Mouse (Mus musculus): Measurements from ENCODE around the gene Cntnap5c.

Gene Cntnap5c

DNA sequence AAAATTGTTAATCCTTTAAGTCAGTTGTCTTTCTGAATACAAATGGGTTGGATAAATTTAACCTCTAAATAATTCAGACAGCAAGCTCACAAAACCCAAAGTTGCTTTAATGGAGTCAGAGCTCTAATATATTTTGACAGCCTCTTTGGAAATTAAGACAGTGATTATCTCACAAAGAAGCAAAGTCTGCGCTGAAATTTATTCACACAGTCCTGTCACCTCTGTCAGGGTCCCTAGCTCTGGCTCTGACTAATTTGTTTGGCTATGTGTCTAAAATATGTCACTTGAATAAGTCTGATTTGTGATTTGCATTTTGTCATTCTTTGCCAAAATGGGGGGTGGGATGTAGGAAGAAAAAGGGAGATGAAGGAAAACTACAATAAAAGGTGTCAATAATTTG is 234.0 kb downstream of the Cntnap5c start:
- DNase-seq (ENCODE audit: low spot score) = no peak

DNA sequence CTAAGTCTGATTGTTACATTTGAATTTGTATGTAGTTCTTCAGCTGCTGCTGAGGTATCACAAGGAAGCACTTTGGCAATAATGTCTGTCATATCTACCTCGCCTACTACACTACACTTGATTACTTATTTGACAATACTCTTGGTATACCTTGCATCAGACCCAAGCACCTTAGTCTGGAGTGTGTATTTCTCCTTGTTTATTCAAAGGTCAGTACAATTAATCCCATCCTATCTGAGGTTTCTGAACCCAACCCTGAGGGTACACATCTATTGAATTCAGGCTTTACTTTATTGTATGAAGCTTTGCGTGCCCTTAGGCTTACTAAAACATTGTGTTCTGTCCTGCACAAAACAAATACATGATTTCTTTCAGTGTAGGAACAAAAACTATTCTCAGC is 235.1 kb downstream of the Cntnap5c start:
- no peak for DNase-seq (ENCODE audit: low spot score)

DNA sequence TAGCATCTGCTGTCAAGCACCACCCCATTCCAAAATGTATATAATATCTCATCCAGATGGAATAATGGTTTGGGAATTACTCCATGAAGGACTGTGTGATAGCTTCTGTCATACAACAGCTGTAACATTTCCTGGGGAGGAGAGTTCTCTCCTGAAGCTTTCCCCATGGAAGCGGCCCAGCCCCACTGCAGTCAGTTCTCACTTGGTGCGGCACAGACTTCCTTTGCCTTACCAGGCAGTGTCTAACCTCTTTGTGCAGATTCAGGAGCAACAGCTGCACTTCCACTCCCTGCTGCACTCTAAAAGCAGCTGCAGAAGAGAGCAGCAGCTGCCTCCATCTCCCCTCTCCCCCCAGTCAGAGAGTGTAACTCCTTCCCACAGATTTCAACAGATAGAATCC is 271.8 kb downstream of the Cntnap5c start:
- no peak for DNase-seq (ENCODE audit: low spot score)

DNA sequence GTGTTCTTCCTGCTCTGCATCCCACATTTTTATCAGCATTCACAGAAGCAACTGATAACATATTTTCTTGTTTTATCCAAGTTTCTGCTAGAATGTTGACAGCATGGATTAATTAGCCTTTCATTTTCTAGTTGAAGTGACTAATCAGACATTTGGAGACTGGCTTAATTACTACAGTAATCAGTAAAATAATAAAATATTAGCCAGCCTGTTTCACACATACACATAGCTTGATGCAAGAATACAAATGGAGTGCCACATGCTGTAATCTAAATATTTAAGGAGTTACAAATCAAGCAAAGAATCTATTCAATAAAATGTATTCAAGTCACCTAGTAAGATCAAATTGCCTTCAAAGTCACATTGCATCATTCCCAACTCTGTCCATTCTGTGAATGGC is 275.8 kb downstream of the Cntnap5c start:
- DNase-seq (ENCODE audit: low spot score) = no peak

DNA sequence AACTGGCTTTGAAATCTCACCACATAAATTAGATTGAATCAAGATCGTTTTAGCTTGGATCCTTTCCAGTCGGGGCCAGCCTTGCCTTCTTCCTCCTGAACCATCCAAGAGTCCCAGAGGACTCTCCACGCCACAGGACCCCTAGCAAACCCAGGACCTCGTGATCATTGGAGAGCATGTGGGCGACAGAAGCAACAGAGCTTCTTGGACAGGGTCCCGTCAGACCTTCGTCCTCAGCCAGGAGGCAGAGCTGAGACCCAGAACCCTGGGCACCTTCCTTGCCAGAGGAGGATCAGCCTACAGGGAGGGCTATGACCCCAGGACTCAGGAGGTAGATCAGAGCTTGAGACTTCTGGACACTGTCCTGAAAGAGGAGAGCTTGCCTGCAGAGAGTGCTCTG is 300.5 kb downstream of the Cntnap5c start:
- DNase-seq (ENCODE audit: low spot score) = no peak

DNA sequence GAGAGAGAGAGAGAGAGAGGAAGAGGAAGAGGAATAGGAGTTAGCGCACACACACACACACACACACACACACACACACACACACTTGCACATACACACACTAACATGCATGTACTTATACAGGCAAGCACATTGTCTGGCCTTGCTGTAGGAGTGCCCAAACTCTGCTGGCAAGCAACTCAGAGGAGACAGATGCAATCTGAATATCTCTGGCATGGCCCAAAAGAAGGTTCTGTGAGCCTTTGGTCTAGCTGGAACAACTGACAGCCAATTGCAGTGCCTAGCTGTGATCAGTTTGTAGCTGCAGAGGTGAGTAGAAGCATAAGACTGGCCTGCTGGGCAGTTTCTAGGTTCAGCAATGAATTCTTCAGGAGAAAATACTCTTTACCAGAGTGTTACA is 313.3 kb downstream of the Cntnap5c start:
- DNase-seq (ENCODE audit: low spot score) = no peak

DNA sequence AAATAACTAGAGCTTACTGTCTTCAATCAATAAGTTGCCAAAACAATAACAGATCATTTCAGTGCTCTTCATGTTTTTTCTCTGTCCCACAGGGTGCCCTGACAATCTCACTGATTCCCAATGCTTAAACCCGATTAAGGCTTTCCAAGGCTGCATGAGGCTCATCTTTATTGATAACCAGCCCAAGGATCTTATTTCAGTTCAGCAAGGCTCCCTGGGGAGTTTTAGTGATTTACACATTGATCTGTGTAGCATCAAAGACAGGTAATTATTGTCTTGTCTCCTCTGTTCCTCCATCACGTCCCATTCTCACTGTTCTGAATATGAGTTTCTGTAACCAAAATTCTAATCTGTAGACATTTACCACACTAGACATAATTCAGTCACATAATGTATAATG is 335.1 kb downstream of the Cntnap5c start:
- no peak for DNase-seq (ENCODE audit: low spot score)

DNA sequence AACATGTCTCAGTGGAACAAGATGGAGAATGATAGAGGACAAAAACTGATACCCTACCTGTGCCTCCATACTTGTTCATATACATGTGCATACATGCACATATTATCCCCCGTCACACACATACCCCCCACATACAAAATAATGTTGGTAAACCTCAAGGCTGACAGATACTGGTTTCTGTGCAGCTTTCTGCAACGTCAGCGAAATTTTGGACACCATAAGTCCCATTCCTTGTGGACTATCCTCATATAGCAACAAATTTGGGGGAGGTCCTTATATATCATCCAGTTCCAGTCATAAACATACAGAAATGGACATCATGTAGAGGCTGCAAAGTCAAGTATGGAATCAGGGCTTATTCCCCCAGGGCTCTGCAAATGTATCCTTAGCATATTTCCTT is 338.5 kb downstream of the Cntnap5c start:
- no peak for DNase-seq (ENCODE audit: low spot score)

DNA sequence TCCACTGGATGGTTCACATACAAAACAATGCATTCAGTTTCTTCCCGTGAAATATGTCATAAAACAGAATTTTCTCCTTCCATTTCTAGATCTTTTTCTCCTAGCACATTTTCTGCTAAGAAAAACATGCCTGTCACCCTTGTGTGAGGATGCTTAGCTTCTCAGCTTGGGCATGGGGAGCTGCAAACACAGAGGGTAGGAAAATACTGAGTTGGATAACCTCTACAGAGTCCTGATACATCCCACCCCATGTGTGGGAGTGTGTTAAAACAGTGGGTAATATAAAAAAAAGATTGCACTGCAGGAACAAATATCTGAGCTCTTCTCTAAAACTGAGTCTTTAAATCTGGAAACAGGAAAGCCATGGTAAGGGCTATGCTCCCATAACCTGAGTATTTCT is 339.0 kb downstream of the Cntnap5c start:
- no peak for DNase-seq (ENCODE audit: low spot score)

DNA sequence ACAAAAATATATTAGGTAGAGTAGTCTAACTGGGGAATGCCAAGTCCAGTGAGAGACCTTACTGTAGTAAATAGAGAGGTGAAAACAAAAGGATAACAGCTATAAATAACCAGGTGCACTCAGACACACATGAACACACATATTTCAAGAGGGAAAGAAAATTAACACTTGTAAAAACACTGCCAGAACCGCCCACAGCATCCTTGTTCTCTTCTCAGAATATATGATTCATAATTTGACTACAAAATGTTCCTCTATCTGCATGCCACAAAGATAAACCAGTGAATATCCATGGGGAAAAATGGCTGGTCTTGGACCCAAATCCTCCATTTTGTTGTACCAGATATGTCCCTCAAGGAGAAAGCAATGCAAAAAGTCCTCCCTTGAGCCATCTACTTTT is 417.8 kb downstream of the Cntnap5c start:
- DNase-seq (ENCODE audit: low spot score) = no peak

DNA sequence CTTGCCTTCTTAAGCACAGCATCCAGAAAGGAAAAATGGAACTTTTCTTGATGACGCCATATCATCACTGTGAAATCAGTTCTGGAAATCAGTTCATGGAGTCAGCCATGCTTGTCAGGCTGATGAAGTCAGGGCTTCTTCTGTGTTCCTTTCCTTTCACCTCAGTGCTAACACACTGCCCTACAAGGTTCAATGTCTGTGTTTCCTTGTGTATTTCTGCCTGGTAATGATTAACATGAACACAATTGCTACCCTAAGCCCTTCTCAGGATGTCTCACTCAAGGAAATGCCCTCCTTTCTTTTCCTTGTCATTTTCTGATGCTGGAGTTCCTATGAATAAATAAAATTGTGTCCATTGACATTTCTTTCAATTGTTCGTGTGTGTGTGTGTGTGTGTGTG is 431.8 kb downstream of the Cntnap5c start:
- DNase-seq (ENCODE audit: low spot score) = no peak

DNA sequence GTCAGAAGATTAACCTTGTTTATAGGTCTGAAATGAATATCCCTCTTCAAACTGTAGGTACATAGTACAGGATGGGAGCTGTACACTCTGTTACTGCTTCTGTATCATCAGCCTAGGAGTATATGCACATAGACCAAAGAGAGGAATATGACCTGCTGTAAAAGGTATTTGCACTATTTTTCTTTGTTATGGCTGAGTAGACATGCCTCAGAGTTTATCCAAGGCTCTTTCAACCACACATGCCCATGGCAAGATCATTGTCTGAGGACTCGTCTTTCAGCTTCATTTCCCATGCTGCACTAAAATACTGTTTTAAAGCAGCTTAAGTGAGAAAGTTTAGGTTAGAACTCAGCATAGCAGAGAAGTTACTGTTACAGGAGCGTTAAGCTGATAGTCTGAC is 498.7 kb downstream of the Cntnap5c start:
- no peak for DNase-seq (ENCODE audit: low spot score)

DNA sequence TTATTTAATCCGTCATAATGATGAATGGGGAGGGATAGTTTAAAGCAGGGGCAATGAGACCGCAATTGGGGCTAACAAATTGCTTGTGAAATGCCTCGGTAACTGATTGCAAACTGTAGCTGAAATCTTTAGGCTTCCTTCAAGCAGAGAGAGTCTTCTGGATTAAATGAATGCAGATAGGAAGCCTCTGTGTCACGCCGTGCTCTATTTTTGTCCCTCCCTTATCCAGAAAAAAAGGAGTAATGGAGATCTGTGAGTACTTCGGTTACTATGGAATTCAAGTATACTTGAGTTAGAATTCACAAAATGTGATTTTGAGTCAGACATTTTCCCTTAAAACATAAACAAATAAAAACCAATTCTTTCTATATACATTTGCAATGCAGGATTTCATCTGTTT is 581.9 kb downstream of the Cntnap5c start:
- DNase-seq (ENCODE audit: low spot score) = no peak

DNA sequence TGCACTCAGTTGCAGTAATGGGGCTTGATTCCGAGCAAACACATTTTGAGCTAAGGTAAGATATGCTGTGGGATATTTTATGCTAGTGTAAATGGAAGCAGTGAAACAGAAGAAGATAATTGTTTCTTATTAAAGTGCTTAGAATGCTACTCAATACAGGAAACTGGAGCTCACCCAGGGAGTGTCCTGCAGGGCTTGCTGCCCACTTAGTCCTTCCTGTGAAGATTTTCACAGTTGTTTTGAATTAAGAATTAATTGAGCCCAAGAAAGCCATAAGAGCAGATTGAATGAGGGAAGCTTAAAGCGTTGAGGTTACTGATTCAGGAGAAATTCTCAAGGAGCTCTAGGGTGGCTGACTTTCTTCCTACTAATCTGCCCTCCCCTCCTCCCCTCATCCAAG is 586.9 kb downstream of the Cntnap5c start:
- no peak for DNase-seq (ENCODE audit: low spot score)

DNA sequence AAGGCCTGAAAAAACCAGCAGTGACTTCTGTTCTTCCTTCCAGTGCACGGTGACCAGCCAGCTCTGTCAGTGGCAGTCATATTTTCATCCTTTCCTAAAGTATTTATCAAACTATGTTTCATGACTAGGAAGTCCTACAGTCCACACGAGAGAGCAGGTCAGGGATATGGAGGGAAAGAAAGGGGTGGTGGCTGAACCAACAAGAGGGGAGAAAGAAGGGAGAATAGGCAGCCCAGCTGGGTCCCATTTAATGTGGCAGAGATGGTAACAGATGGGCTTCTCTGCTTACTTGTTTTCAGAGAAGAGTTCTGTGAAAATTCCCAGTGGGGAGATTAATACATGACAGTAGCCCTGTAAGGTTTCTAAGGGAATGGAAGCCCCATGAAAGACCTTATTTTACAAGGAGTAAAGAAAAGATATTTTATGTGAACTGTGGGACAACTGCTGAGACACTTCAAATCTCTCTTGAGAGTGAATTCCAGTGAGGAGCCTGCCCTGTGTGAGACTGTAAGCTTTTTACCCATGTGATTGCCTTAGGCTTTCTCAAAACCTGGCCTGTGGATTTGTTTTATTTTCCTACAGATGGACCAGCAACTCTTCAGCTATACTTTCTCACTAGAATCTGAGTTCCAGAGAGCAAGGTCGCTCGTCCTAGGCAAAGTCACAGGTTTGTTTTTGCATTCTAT is 594.4 kb downstream of the Cntnap5c start:
- no peak for DNase-seq (ENCODE audit: low spot score)

DNA sequence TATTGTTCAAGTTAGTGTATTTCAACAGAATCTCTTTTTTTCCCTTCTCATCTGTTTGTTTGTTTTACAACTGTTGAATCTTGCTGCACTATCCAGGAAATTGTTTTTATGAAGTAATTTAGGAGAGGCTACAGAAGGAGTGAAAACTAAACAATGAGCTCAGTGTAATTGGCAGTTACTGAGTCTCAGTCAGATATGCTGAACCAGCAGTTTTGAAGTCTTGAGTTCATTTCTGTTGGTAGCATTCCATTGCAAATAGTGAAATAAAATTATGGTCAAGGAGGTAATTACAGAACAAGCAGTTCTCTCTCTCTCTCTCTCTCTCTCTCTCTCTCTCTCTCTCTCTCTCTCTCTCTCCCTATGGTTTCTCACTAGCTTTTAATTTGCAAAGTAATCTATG is 600.7 kb downstream of the Cntnap5c start:
- no peak for DNase-seq (ENCODE audit: low spot score)

DNA sequence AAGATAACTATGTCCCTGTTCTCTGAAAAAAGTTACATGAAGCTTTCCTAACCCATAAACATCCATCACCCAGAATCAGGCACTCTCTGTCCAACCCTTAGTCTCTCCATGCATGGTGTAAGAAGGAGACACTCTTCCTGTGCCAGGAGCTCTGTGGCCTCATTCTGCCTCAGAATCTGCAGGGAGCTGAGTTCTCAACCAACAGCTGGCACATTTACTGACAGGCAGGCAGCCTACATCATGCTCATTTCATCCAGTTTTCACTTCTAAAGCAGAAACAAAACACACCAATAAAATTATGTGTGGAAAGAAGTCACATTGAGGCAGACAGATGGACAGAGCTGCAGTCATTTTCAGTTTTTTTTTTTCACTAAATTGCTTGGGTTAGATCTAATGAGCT is 638.4 kb downstream of the Cntnap5c start:
- DNase-seq (ENCODE audit: low spot score) = no peak

DNA sequence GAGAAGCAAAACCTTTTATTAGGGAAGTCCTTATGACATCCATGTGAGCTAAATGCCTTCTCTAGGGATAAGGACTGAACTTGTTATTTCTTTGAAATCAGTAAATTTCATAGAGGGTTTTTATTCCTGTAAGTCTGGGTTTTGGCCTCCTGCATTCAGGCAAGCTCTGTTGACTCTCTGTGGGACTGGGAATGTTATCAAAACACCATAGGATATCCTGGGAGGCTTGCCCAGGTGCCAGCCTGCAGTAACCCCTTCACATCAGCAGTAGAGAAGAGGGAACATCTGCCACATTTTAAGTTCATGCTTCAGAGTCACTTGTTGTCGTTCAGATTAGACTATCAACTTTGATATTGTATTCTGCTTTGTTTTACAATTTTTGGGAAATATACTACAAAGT is 639.4 kb downstream of the Cntnap5c start:
- no peak for DNase-seq (ENCODE audit: low spot score)

DNA sequence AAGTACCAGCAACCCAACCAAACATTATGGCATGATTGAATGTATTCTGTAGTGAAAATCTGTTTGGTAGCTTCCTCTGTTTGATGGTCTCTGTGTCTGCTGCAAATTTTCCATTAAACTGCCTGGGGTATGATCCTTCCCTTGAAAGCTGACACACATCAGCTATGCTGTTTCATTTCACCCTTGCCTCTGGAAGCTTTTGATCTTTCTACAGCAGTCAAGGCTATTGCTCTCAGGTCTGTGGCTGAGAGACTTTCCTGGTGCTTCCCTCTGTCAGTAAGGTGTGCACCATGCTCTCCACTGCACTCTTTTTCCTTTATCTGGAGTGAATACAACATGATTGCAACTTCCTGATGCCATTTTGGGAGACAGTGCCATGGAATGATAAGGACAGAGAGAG is 668.1 kb downstream of the Cntnap5c start:
- no peak for DNase-seq (ENCODE audit: low spot score)

All from adipocyte (in vitro differentiated cells).